Mouse (Mus musculus) left cerebral cortex, postnatal 10 days (tissue): Measurements from ENCODE around the gene Myo1c. TPM values are rescaled to one million over a fixed set of nuclear protein-coding genes. Genes with fewer than 3 reads are reported as not detected.
A peak's percentile ranks its signal among the peaks of the same experiment; 100 is the strongest.
"Not testable (repeated sequence)": the region's sequence is repeated elsewhere in the genome, so short reads cannot be mapped to it uniquely, and the experiment has no call there.

Experiments used
- DNase-seq, 2 experiments: peaks; one replicate each; pipeline ENCODE4 v3.0.0; 2021 to 2022; ENCODE audit warnings: low spot score in 2 of 2, mixed read lengths in 1 of 2; ENCODE audit errors: extremely low spot score in 1 of 2
- intact Hi-C: fragments of 180-260 bp; cut with DNase I; formaldehyde crosslinking; loops from one replicate; pipeline ENCODE4 v1.15.1; 2025
- total RNA-seq, 2 experiments: library from RNA; stranded (reverse); gene quantifications; 2 replicates each; pipeline ENCODE4 v1.2.3; 2021

Gene Myo1c
- total RNA-seq, 2 experiments from 2014 or later = 27.3 to 30.8 TPM

DNA sequence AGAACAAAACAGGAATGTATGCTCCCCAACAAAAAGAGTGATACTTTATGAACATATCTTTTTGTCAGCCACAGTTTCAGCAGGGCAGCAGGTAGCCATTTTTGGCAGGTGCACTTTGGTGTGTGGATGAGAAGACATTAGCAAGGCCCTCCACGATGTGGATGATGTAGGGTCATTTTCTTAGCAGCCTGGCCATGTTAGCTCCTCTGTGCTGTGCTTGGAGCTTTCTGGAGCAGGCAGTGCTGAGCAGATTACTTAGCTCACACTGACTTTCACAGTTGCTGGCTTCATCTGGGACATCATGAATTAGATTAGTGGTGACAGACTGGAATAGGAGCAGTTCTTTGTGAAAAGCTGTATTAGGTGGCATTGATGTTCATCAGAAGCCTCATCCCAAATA is 39.7 kb downstream of the Myo1c start:
- intact Hi-C loops = no loop called here
- no peak for DNase-seq

GRCm38 (mm10) chr11:75691047-75691446 is 40.7 kb downstream of the Myo1c start:
- no peak for DNase-seq
- intact Hi-C loops = no loop called here

GRCm38 (mm10) chr11:75693570-75693969 is 43.3 kb downstream of the Myo1c start:
- DNase-seq = no peak
- intact Hi-C loops = no loop called here

- intact Hi-C loops, DNase-seq: not testable (repeated sequence)
Measured at GRCm38 (mm10) chr11:75697464-75697863, 47.2 kb downstream of the Myo1c start.

DNA sequence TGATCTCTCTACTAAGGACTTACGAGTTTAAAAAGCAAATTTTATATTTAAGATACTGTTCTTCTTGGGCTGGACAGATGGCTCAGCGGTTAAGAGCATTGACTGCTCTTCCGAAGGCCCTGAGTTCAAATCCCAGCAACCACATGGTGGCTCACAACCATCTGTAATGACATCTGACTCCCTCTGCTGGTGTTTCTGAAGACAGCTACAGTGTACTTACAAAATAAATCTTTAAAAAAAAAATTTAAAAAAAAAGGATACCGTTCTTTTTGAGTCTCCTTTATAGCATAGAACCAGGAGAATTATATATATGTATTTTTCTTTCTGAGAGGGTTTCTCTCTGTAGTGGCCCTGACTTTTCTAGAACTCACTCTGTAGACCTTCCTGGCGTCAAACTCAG is 50.3 kb downstream of the Myo1c start:
- no peak for DNase-seq
- intact Hi-C loops = no loop called here

- intact Hi-C loops = no loop called here
- no peak for DNase-seq
Measured at GRCm38 (mm10) chr11:75702761-75703160, 52.5 kb downstream of the Myo1c start.

- intact Hi-C loops = no loop called here
- no peak for DNase-seq
Measured at GRCm38 (mm10) chr11:75703748-75704147, 53.4 kb downstream of the Myo1c start.

GRCm38 (mm10) chr11:75713949-75714348 is 63.6 kb downstream of the Myo1c start:
- no peak for DNase-seq
- intact Hi-C loops = no loop called here

GRCm38 (mm10) chr11:75715556-75715955 is 65.3 kb downstream of the Myo1c start:
- peak in 1 of 2 experiments; percentile 45 for DNase-seq
- intact Hi-C loops = no loop called here

- DNase-seq = no peak
- intact Hi-C loops = no loop called here
Measured at GRCm38 (mm10) chr11:75716661-75717325, 66.5 kb downstream of the Myo1c start.

- no peak for DNase-seq
- intact Hi-C loops = no loop called here
Measured at GRCm38 (mm10) chr11:75722339-75722738, 72.0 kb downstream of the Myo1c start.

Other genes starting within 250 kb of the Myo1c start
- gene Serpinf1, start 227.8 kb upstream of the Myo1c start, total RNA-seq = 10 to 100 TPM; 14.7 to 18.2 TPM
- not detected for gene Serpinf2, start 210.9 kb upstream of the Myo1c start, total RNA-seq
- 10 to 100 TPM; 17.3 to 18.1 TPM for gene Wdr81, start 195.8 kb upstream of the Myo1c start, total RNA-seq
- 1 to 10 TPM in 1 of 2 experiments, under 1 TPM in 1; 0.67 to 1.1 TPM for gene Tlcd2, start 188.8 kb upstream of the Myo1c start, total RNA-seq
- 100 to 1,000 TPM; 117 to 121 TPM for gene Prpf8, start 163.7 kb upstream of the Myo1c start, total RNA-seq
- gene Rilp, start 140.4 kb upstream of the Myo1c start, total RNA-seq = 1 to 10 TPM; 3.1 to 3.3 TPM
- 1 to 10 TPM; 2.9 to 4.0 TPM for gene Scarf1, start 137.0 kb upstream of the Myo1c start, total RNA-seq
- gene Slc43a2, start 118.8 kb upstream of the Myo1c start, total RNA-seq = 10 to 100 TPM; 48.4 to 51.2 TPM
- gene Pitpna, start 62.4 kb upstream of the Myo1c start, total RNA-seq = 100 to 1,000 TPM; 312 to 326 TPM
- 10 to 100 TPM; 44.2 to 50.3 TPM for gene Inpp5k, start 19.5 kb upstream of the Myo1c start, total RNA-seq
- gene Crk, start 28.8 kb downstream of the Myo1c start, total RNA-seq = 100 to 1,000 TPM; 123 to 129 TPM
- gene Ywhae, start 82.4 kb downstream of the Myo1c start, total RNA-seq = 1,000 to 10,000 TPM; 1,585 to 1,598 TPM
- gene Doc2b, start 145.5 kb downstream of the Myo1c start, total RNA-seq = 10 to 100 TPM; 46.9 to 47.8 TPM